Mouse (Mus musculus) heart, embryonic 15.5 days (tissue): Measurements from ENCODE around the gene Gm13279. TPM values are rescaled to one million over a fixed set of nuclear protein-coding genes. Genes with fewer than 3 reads are reported as not detected.
A peak's percentile ranks its signal among the peaks of the same experiment; 100 is the strongest.
"Not testable (repeated sequence)": the region's sequence is repeated elsewhere in the genome, so short reads cannot be mapped to it uniquely, and the experiment has no call there.

Source experiments
- ATAC-seq: fragments of 200-750 bp; cut with Nextera tagmentation; replicated peaks from 2 replicates; pipeline ENCODE4 v1.8.0; 2017; ENCODE audit warnings: low read depth, moderate TSS enrichment; ENCODE audit not compliant: insufficient number of reproducible peaks, insufficient read depth, low FRiP score
- H3K27ac ChIP-seq: fragments of 300-500 bp; sonication (generic); 2 replicates; pipeline ENCODE4 v1.5.1; 2015; ENCODE audit warnings: mild to moderate bottlenecking, inconsistent platforms
- H3K27me3 ChIP-seq: fragments of 300-500 bp; sonication (generic); 2 replicates; pipeline ENCODE4 v1.6.1; 2015; ENCODE audit warnings: inconsistent platforms
- H3K36me3 ChIP-seq: fragments of 300-500 bp; sonication (generic); 2 replicates; pipeline ENCODE4 v1.6.1; 2015; ENCODE audit warnings: mild to moderate bottlenecking, inconsistent platforms
- H3K4me1 ChIP-seq: fragments of 300-500 bp; sonication (generic); replicated peaks from 2 replicates; pipeline ENCODE4 v1.6.1; 2015; ENCODE audit warnings: inconsistent platforms
- H3K4me2 ChIP-seq: fragments of 300-500 bp; sonication (generic); 2 replicates; pipeline ENCODE4 v1.6.1; 2015; ENCODE audit warnings: inconsistent platforms, mild to moderate bottlenecking, moderate library complexity
- H3K4me3 ChIP-seq: fragments of 300-500 bp; sonication (generic); 2 replicates; pipeline ENCODE4 v1.5.1; 2015; ENCODE audit warnings: mild to moderate bottlenecking, inconsistent platforms
- H3K9ac ChIP-seq: fragments of 300-500 bp; sonication (generic); 2 replicates; pipeline ENCODE4 v1.6.1; 2015; ENCODE audit warnings: mild to moderate bottlenecking, inconsistent platforms
- H3K9me3 ChIP-seq: fragments of 300-500 bp; sonication (generic); replicated peaks from 2 replicates; pipeline ENCODE4 v1.6.1; 2016; ENCODE audit warnings: inconsistent platforms
- WGBS: fragments of 180-500 bp; shearing (Covaris S2); methylation state at CpG from one replicate; pipeline ENCODE4 v1.1.7; 2015; ENCODE audit warnings: mixed read lengths; 5-methylcytosine and 5-hydroxymethylcytosine counted together
- polyA plus RNA-seq: library from polyadenylated mRNA; unstranded; fragments of >200 nt; fragmentation: Nextera tagmentation; extraction: Ambion mirVana; gene quantifications from 2 replicates; pipeline ENCODE4 v1.2.1, GENCODE M21; 2015

Gm13279 gene
- polyA plus RNA-seq, 1 experiment from 2014 or later = not detected

DNA sequence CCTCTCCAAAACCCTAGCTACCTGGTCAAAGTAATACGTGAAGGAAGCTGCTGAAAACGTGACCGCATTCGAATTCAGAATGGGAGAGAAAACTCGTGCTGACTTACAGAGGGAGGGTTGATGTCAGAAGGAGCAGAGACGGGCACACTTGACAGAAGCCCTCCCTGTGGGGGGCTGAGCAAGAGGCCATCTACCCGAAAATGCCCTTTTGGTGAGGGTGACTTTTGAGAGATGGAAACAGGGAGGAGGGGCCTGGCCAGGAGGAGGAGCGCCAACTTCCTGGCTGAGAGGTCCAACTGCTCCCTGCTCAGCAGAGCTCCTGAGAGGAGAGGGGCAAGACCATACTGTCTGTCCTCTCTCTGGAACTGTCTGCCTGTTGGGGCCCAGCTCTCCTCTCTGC is 8.0 kb downstream of the Gm13279 start, which contains the start of gene Gm13288:
Gene Gm13288, plus strand, starts transcription at position 301 of the 400 bp plus-strand sequence.
- H3K27me3 ChIP-seq = peaks cover 10% of the 10 kb centered on the region
- H3K36me3 ChIP-seq, H3K27ac ChIP-seq, H3K9ac ChIP-seq, H3K4me1 ChIP-seq, ATAC-seq, H3K9me3 ChIP-seq: not testable (repeated sequence)
- WGBS = no CpG with 5 or more reads among the region's 8 CpGs
- H3K4me2 ChIP-seq = 0 out of 2 replicates have a peak within 1 kb of the TSS, but pooled peaks have one; percentile 43
- peak within 1 kb of the TSS; percentile 27; the same call in 1 of the 2 replicates for H3K4me3 ChIP-seq

DNA sequence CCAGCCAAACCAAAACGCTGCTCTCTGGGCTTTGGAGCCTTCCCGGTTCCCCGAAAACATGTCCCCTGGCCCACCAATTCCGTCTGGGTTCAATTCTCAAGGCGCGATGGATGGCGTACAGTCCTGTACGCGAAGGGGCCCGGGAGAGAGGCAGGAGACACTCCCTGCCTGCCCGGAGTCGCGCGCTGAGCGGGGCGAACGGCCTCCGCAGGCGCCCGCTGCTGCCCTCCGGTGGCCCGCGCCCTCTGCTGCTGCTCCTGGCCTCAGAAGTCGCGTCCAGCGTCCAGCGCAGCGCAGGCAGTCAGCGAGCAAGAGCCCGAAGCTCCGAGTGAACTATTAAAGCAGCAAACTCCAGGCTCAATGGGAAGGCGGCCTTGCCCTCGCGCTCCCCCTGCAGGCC is 8.6 kb downstream of the Gm13279 start:
- H3K4me3 ChIP-seq = peak overlapping the region; percentile 27; the same call in 1 of the 2 replicates
- H3K36me3 ChIP-seq, H3K4me1 ChIP-seq, H3K9ac ChIP-seq, ATAC-seq, H3K9me3 ChIP-seq, H3K27ac ChIP-seq: not testable (repeated sequence)
- peaks cover 10% of the 10 kb centered on the region for H3K27me3 ChIP-seq
- H3K4me2 ChIP-seq = 0 out of 2 replicates have a peak overlapping the region, but pooled peaks have one; percentile 43
- WGBS = 3% methylated on average over 7 of the region's 34 CpGs

GRCm38 (mm10) chr4:88815928-88816327 is 18.7 kb downstream of the Gm13279 start, which contains the start of gene Ifna7:
Gene Ifna7 (plus strand): TSS chr4:88816228.
- Histone ChIP-seq H3K36me3 (no peaks in the 10 kb centered on the region), H3K27me3 (no peaks in the 10 kb centered on the region), H3K9me3 (no peaks in the 10 kb centered on the region), H3K9ac (no peak within 1 kb of the TSS), H3K27ac (no peak within 1 kb of the TSS), H3K4me2 (no peak within 1 kb of the TSS), H3K4me1 (no peaks in the 10 kb centered on the region), H3K4me3 (no peak within 1 kb of the TSS)
- WGBS = 52% methylated on average over 3 of the region's 3 CpGs
- no peak for ATAC-seq

GRCm38 (mm10) chr4:88819659-88820058 is 22.5 kb downstream of the Gm13279 start, which contains the start of gene Ifna11:
Gene Ifna11 (plus strand): TSS chr4:88819959.
- Histone ChIP-seq H3K27ac (no peak within 1 kb of the TSS), H3K36me3 (no peaks in the 10 kb centered on the region), H3K4me2 (no peak within 1 kb of the TSS), H3K27me3 (no peaks in the 10 kb centered on the region), H3K4me1 (no peaks in the 10 kb centered on the region), H3K9ac (no peak within 1 kb of the TSS), H3K9me3 (no peaks in the 10 kb centered on the region), H3K4me3 (no peak within 1 kb of the TSS)
- no peak for ATAC-seq
- 73% methylated on average over 1 of the region's 1 CpGs for WGBS

- no peaks in the 10 kb centered on the region for H3K4me1 ChIP-seq
- no peak overlapping the region for H3K27ac ChIP-seq
- H3K36me3 ChIP-seq = no peaks in the 10 kb centered on the region
- H3K9me3 ChIP-seq = no peaks in the 10 kb centered on the region
- no peak overlapping the region for H3K9ac ChIP-seq
- H3K4me2 ChIP-seq = no peak overlapping the region
- no peak for ATAC-seq
- 25% methylated on average over 4 of the region's 4 CpGs for WGBS
- H3K27me3 ChIP-seq = no peaks in the 10 kb centered on the region
- H3K4me3 ChIP-seq = no peak overlapping the region
These were observed 25.8 kb downstream of the Gm13279 start for GRCm38 (mm10) chr4:88822995-88823394.

- not testable (repeated sequence) for ATAC-seq, H3K4me1 ChIP-seq, H3K27me3 ChIP-seq, H3K36me3 ChIP-seq, H3K4me2 ChIP-seq, H3K4me3 ChIP-seq, H3K9me3 ChIP-seq, H3K9ac ChIP-seq, H3K27ac ChIP-seq
These were observed 29.9 kb downstream of the Gm13279 start, which contains the start of gene Ifna6 for GRCm38 (mm10) chr4:88827116-88827515. Gene Ifna6 (plus strand): TSS chr4:88827416.

DNA sequence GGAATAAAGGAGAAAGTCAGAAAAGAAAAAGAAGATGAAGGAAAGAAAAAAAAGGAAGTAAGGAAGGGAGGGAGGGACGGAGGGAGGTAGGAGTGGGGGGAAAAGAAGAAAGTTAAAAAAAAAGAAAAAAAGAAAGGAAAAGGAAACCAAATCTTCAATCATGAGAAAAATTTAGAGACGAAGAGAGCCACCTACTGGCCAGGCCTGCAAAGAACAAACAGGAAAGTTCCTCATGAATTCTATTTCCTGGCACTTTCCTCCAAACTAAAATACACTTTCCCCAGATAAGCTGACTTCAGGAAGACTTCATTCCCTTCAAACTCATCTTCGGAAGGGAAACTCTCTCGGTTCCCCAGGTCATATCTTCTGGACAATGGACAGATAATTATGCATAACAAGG is 33.3 kb downstream of the Gm13279 start:
- Histone ChIP-seq H3K36me3 (no peaks in the 10 kb centered on the region), H3K9me3 (no peaks in the 10 kb centered on the region), H3K4me3 (no peak overlapping the region), H3K27ac (no peak overlapping the region), H3K27me3 (no peaks in the 10 kb centered on the region), H3K4me2 (no peak overlapping the region), H3K9ac (no peak overlapping the region), H3K4me1 (no peaks in the 10 kb centered on the region)
- WGBS = 14% methylated on average over 4 of the region's 4 CpGs
- ATAC-seq = no peak

- not testable (repeated sequence) for H3K4me2 ChIP-seq, H3K27me3 ChIP-seq, H3K4me3 ChIP-seq, H3K9ac ChIP-seq, H3K36me3 ChIP-seq, H3K4me1 ChIP-seq, H3K9me3 ChIP-seq, ATAC-seq, H3K27ac ChIP-seq
- WGBS = 72% methylated on average over 1 of the region's 1 CpGs
These were observed 38.0 kb downstream of the Gm13279 start, which contains the start of gene Ifna5 for GRCm38 (mm10) chr4:88835225-88835624. Gene Ifna5 (plus strand): TSS chr4:88835525.

DNA sequence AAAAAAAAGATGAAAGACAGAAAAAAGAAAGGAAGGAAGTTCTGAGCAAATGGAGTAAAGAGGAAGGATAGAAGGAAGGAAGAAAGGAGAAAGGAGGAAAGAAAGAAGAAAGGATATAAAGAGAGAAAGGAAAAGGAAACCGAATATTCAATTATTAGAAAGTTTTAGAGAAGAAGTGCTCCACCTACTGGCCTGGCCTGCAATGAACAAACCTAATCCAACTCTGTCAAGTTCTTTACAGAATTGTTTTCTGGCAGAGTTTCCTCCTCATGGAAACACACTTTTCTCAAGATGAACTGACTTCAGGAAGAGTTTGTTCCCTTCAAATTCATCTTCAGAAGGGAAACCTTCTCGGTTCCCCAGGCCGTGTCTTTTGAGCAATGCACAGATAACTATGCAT is 41.6 kb downstream of the Gm13279 start:
- Histone ChIP-seq H3K9ac (no peak overlapping the region), H3K4me3 (no peak overlapping the region), H3K36me3 (no peaks in the 10 kb centered on the region), H3K9me3 (no peaks in the 10 kb centered on the region), H3K4me1 (no peaks in the 10 kb centered on the region), H3K27me3 (no peaks in the 10 kb centered on the region), H3K4me2 (no peak overlapping the region), H3K27ac (no peak overlapping the region)
- ATAC-seq = no peak
- 38% methylated on average over 3 of the region's 3 CpGs for WGBS

DNA sequence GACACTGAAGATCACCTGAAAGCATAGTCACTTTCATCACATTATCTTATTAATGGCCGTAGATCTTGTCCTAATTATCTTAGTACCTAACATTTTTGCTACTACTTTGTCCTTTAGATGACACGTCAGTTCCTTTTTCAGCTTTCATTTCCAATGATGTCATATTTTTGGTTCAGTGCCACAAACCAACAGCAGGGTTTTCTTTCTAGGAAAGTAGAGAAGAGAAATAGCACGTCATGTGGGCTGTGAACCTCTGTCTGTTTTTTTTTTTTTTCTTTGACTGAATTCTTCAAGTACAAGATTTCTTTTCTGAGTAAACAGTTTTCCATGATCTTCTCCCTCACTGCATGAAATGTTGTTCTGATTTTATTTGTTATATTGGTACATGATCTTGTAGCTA is 42.9 kb downstream of the Gm13279 start:
- no peaks in the 10 kb centered on the region for H3K36me3 ChIP-seq
- no peaks in the 10 kb centered on the region for H3K9me3 ChIP-seq
- no peaks in the 10 kb centered on the region for H3K4me1 ChIP-seq
- no peak overlapping the region for H3K9ac ChIP-seq
- 48% methylated on average over 3 of the region's 3 CpGs for WGBS
- no peak overlapping the region for H3K4me2 ChIP-seq
- H3K27ac ChIP-seq = no peak overlapping the region
- H3K4me3 ChIP-seq = no peak overlapping the region
- no peaks in the 10 kb centered on the region for H3K27me3 ChIP-seq
- ATAC-seq = no peak

GRCm38 (mm10) chr4:88841438-88841911 is 44.3 kb downstream of the Gm13279 start, which contains the start of gene Ifna4:
Gene Ifna4 (plus strand): TSS chr4:88841861.
- ATAC-seq = no peak
- Histone ChIP-seq H3K9ac (no peak within 1 kb of the TSS), H3K4me2 (no peak within 1 kb of the TSS), H3K27ac (no peak within 1 kb of the TSS), H3K4me1 (no peaks in the 10 kb centered on the region), H3K9me3 (no peaks in the 10 kb centered on the region), H3K4me3 (no peak within 1 kb of the TSS), H3K27me3 (no peaks in the 10 kb centered on the region), H3K36me3 (no peaks in the 10 kb centered on the region)
- 71% methylated on average over 2 of the region's 2 CpGs for WGBS

GRCm38 (mm10) chr4:88845334-88845733 is 48.1 kb downstream of the Gm13279 start:
- H3K27me3 ChIP-seq = no peaks in the 10 kb centered on the region; the same call in 1 of the 2 replicates

More at GRCm38 (mm10) chr4:88845334-88845733, 48.1 kb downstream of the Gm13279 start:
- Histone ChIP-seq H3K4me1 (no peaks in the 10 kb centered on the region), H3K4me3 (no peak overlapping the region), H3K4me2 (no peak overlapping the region), H3K9me3 (no peaks in the 10 kb centered on the region), H3K9ac (no peak overlapping the region), H3K36me3 (no peaks in the 10 kb centered on the region), H3K27ac (no peak overlapping the region)
- no peak for ATAC-seq
- WGBS = 47% methylated on average over 2 of the region's 2 CpGs
